Mouse (Mus musculus) kidney, adult 2 months (tissue): ENCODE measurements around the gene Ring1.

Experiments used
- CTCF ChIP-seq: fragments of 200-500 bp; conservative IDR thresholded peaks from 2 replicates; pipeline ENCODE4 v1.5.1; 2011; ENCODE audit warnings: low read depth, mild to moderate bottlenecking, control low read depth, low read length, moderate library complexity, mixed read lengths; ENCODE audit not compliant: insufficient read depth, insufficient read length
- POLR2A ChIP-seq: fragments of 200-500 bp; IDR thresholded peaks from one replicate; pipeline ENCODE4 v1.6.1; 2011; ENCODE audit warnings: low read depth, low read length, control low read depth

- no peak for TF ChIP-seq POLR2A
- no peak for TF ChIP-seq CTCF
These were observed 1.7 kb upstream of the Ring1 start for GRCm38 (mm10) chr17:34026221-34026620.
